ENCODE assay signal across 22 mouse cellular contexts in genomic region chr17:35139269-35139668, GRCm38 (mm10). TPM values are rescaled to one million over a fixed set of nuclear protein-coding genes. Genes with fewer than 3 reads are reported as not detected.
A peak's percentile ranks its signal among the peaks of the same experiment; 100 is the strongest.
DNase-seq lines count a peak whose midpoint lies in the region; ATAC-seq and TF ChIP-seq lines count a peak whose summit lies in the region.
"Had no signal": no experiment of that assay in that cellular context is flagged by ENCODE, and none has a peak within 500 bp of the region (broad histone marks: within the 10 kb centered on the region; RNA-seq: fewer than 3 reads in every experiment).

No protein-coding gene starts in this region.

- ATAC-seq in heart, embryonic 12.5 days (ENCODE audit: insufficient number of reproducible peaks, low FRiP score), result no peak
- no peak for ATAC-seq in neural tube, embryonic 13.5 days (ENCODE audit: low read depth)
- ATAC-seq in neural tube, embryonic 15.5 days (ENCODE audit: low FRiP score), result no peak
- ATAC-seq: forebrain, embryonic 13.5 days; forebrain, postnatal 0 days; hindbrain, embryonic 16.5 days; inflammation-experienced regulatory T-cells, adult 6 months; intestine, postnatal 0 days had no signal

- 90% methylated on average over 3 of the region's 3 CpGs for WGBS in heart, embryonic 12.5 days
- 92% methylated on average over 3 of the region's 3 CpGs for WGBS in neural tube, embryonic 13.5 days
- WGBS in neural tube, embryonic 15.5 days, result 94% methylated on average over 3 of the region's 3 CpGs

- H3K27me3 ChIP-seq in heart, embryonic 12.5 days (replicated peaks), result no peaks in the 10 kb centered on the region
- H3K27me3 ChIP-seq in neural tube, embryonic 13.5 days, result no peaks in the 10 kb centered on the region
- no peaks in the 10 kb centered on the region for H3K27me3 ChIP-seq in neural tube, embryonic 15.5 days (replicated peaks)
- H3K27me3 ChIP-seq: embryonic facial prominence, embryonic 13.5 days; forebrain, embryonic 13.5 days had no signal

- peaks cover 15% of the 10 kb centered on the region for H3K4me1 ChIP-seq in heart, embryonic 12.5 days (replicated peaks)
- H3K4me1 ChIP-seq in neural tube, embryonic 13.5 days (replicated peaks), result peaks cover 31% of the 10 kb centered on the region
- H3K4me1 ChIP-seq in neural tube, embryonic 15.5 days, result peaks cover 29% of the 10 kb centered on the region

- DNase-seq in adrenal gland, postnatal 36 days, result peak; percentile 48 to 50
- DNase-seq in adrenal gland, adult 8-10 months, result no peak
- DNase-seq in heart, adult 8-10 months (ENCODE audit: low spot score), result no peak
- no peak for DNase-seq in layer of hippocampus, adult 2 months (ENCODE audit: low spot score in 2 of 2)
- DNase-seq: cerebellum, adult 2 months; cerebellum, postnatal 14 days; forebrain, postnatal 0 days; gastrocnemius, postnatal 14 days; kidney, adult 8-10 months had no signal

- TF ChIP-seq CTCF in layer of hippocampus, adult 2 months (conservative IDR thresholded peaks at IDR 0.05), result no peak

- peaks cover 62% of the 10 kb centered on the region for H3K36me3 ChIP-seq in heart, embryonic 12.5 days
- peaks cover 61% of the 10 kb centered on the region for H3K36me3 ChIP-seq in neural tube, embryonic 13.5 days
- H3K36me3 ChIP-seq in neural tube, embryonic 15.5 days, result peaks cover 59% of the 10 kb centered on the region

- H3K4me2 ChIP-seq in heart, embryonic 12.5 days, result no peak overlapping the region
- H3K4me2 ChIP-seq in neural tube, embryonic 13.5 days, result no peak overlapping the region
- no peak overlapping the region for H3K4me2 ChIP-seq in neural tube, embryonic 15.5 days
- H3K4me2 ChIP-seq: embryonic facial prominence, embryonic 13.5 days; forebrain, embryonic 13.5 days had no signal

- H3K27ac ChIP-seq in heart, embryonic 12.5 days (ENCODE audit: poor library complexity, severe bottlenecking), result no peak overlapping the region
- H3K27ac ChIP-seq in neural tube, embryonic 13.5 days (replicated peaks), result no peak overlapping the region
- no peak overlapping the region for H3K27ac ChIP-seq in neural tube, embryonic 15.5 days (replicated peaks)
- no peak overlapping the region for H3K27ac ChIP-seq in layer of hippocampus, adult 2 months
- H3K27ac ChIP-seq: embryonic facial prominence, embryonic 13.5 days; forebrain, embryonic 13.5 days; heart, embryonic 10.5 days; hindbrain, embryonic 10.5 days had no signal

- H3K4me3 ChIP-seq in heart, embryonic 12.5 days, result no peak overlapping the region
- H3K4me3 ChIP-seq in neural tube, embryonic 13.5 days, result no peak overlapping the region
- no peak overlapping the region for H3K4me3 ChIP-seq in neural tube, embryonic 15.5 days (replicated peaks)
- no peak overlapping the region for H3K4me3 ChIP-seq in layer of hippocampus, adult 2 months
- H3K4me3 ChIP-seq: embryonic facial prominence, embryonic 13.5 days; heart, embryonic 10.5 days; hindbrain, embryonic 10.5 days had no signal

- 0 out of 2 replicates have a peak overlapping the region, but pooled peaks have one; percentile 14 for H3K9ac ChIP-seq in heart, embryonic 12.5 days
- H3K9ac ChIP-seq in neural tube, embryonic 13.5 days, result peak overlapping the region; percentile 41; the same call in 1 of the 2 replicates
- no peak overlapping the region for H3K9ac ChIP-seq in neural tube, embryonic 15.5 days (replicated peaks)
- H3K9ac ChIP-seq: forebrain, embryonic 13.5 days; forebrain, postnatal 0 days had no signal

- H3K9me3 ChIP-seq in heart, embryonic 12.5 days (replicated peaks), result peaks cover 7% of the 10 kb centered on the region; the same call in 1 of the 2 replicates
- no peaks in the 10 kb centered on the region for H3K9me3 ChIP-seq in neural tube, embryonic 13.5 days
- H3K9me3 ChIP-seq in neural tube, embryonic 15.5 days (replicated peaks), result no peaks in the 10 kb centered on the region
- H3K9me3 ChIP-seq: embryonic facial prominence, embryonic 13.5 days; forebrain, embryonic 13.5 days; heart, embryonic 10.5 days had no signal

RNA-seq across cellular contexts. Expression of gene Bag6, which starts 4.3 kb away (rescaled TPM):
- total RNA-seq in adrenal gland, postnatal 36 days (2021), result 100 to 1,000 TPM; 372 to 389 TPM
- total RNA-seq in adrenal gland, adult 8-10 months (2022), result 100 to 1,000 TPM; 354 to 477 (median 417) TPM
- 56.1 and 61.6 TPM in 2 replicates for polyA plus RNA-seq in heart, embryonic 12.5 days (2016; fragmentation: Nextera tagmentation; extraction: Ambion mirVana)
- 100 to 1,000 TPM; 233 to 266 (median 242) TPM for total RNA-seq in heart, adult 8-10 months (2022)
- polyA plus RNA-seq in neural tube, embryonic 13.5 days (2015; fragmentation: Nextera tagmentation; extraction: Ambion mirVana), result 67.1 and 75.0 TPM in 2 replicates
- polyA plus RNA-seq in neural tube, embryonic 15.5 days (2015; fragmentation: Nextera tagmentation; extraction: Ambion mirVana), result 54.7 and 62.7 TPM in 2 replicates
- total RNA-seq in layer of hippocampus, adult 2 months (2021), result 100 to 1,000 TPM; 320 to 334 TPM

RNA-seq across cellular contexts. Expression of gene Apom, which starts 7.4 kb away (rescaled TPM):
- total RNA-seq in adrenal gland, postnatal 36 days (2021), result not detected
- total RNA-seq in adrenal gland, adult 8-10 months (2022), result under 1 TPM in 2 of 4 experiments, not detected in 2; 0.28 to 0.32 TPM
- 1.3 and 8.3 TPM in 2 replicates for polyA plus RNA-seq in heart, embryonic 12.5 days (2016; fragmentation: Nextera tagmentation; extraction: Ambion mirVana)
- total RNA-seq in heart, adult 8-10 months (2022), result under 1 TPM in 1 of 4 experiments, not detected in 3; 0.26 TPM
- 0.61 and 0.77 TPM in 2 replicates for polyA plus RNA-seq in neural tube, embryonic 13.5 days (2015; fragmentation: Nextera tagmentation; extraction: Ambion mirVana)
- 0.20 and 0.84 TPM in 2 replicates for polyA plus RNA-seq in neural tube, embryonic 15.5 days (2015; fragmentation: Nextera tagmentation; extraction: Ambion mirVana)
- total RNA-seq in layer of hippocampus, adult 2 months (2021), result under 1 TPM; 0.37 to 0.49 TPM
- total RNA-seq: gastrocnemius, adult 18-20 months; gastrocnemius, postnatal 14 days; granulocyte monocyte progenitor cell, adult 5-6 weeks; heart, postnatal 25 days had no signal
- polyA plus RNA-seq: forebrain, postnatal 0 days; hindbrain, embryonic 16.5 days; inflammation-experienced regulatory T-cells, adult 6 months had no signal

RNA-seq across cellular contexts. Expression of gene D17H6S53E, which starts 13.1 kb away (rescaled TPM):
- total RNA-seq in adrenal gland, postnatal 36 days (2021), result 10 to 100 TPM; 25.0 to 29.5 TPM
- 10 to 100 TPM; 29.3 to 41.2 (median 39.6) TPM for total RNA-seq in adrenal gland, adult 8-10 months (2022)
- polyA plus RNA-seq in heart, embryonic 12.5 days (2016; fragmentation: Nextera tagmentation; extraction: Ambion mirVana), result 8.6 and 8.7 TPM in 2 replicates
- total RNA-seq in heart, adult 8-10 months (2022), result 10 to 100 TPM; 27.8 to 33.4 (median 30.3) TPM
- 8.9 and 10.6 TPM in 2 replicates for polyA plus RNA-seq in neural tube, embryonic 13.5 days (2015; fragmentation: Nextera tagmentation; extraction: Ambion mirVana)
- 9.5 and 10.6 TPM in 2 replicates for polyA plus RNA-seq in neural tube, embryonic 15.5 days (2015; fragmentation: Nextera tagmentation; extraction: Ambion mirVana)
- 10 to 100 TPM; 25.2 to 29.3 TPM for total RNA-seq in layer of hippocampus, adult 2 months (2021)

RNA-seq across cellular contexts. Expression of gene Csnk2b, which starts 17.4 kb away (rescaled TPM):
- 100 to 1,000 TPM; 207 to 209 TPM for total RNA-seq in adrenal gland, postnatal 36 days (2021)
- 100 to 1,000 TPM; 196 to 224 (median 222) TPM for total RNA-seq in adrenal gland, adult 8-10 months (2022)
- polyA plus RNA-seq in heart, embryonic 12.5 days (2016; fragmentation: Nextera tagmentation; extraction: Ambion mirVana), result 190 and 207 TPM in 2 replicates
- 100 to 1,000 TPM; 152 to 184 (median 155) TPM for total RNA-seq in heart, adult 8-10 months (2022)
- 333 and 339 TPM in 2 replicates for polyA plus RNA-seq in neural tube, embryonic 13.5 days (2015; fragmentation: Nextera tagmentation; extraction: Ambion mirVana)
- 312 and 350 TPM in 2 replicates for polyA plus RNA-seq in neural tube, embryonic 15.5 days (2015; fragmentation: Nextera tagmentation; extraction: Ambion mirVana)
- 100 to 1,000 TPM; 170 to 178 TPM for total RNA-seq in layer of hippocampus, adult 2 months (2021)

RNA-seq across cellular contexts. Expression of gene Gpank1, which starts 18.0 kb away (rescaled TPM):
- total RNA-seq in adrenal gland, postnatal 36 days (2021), result 10 to 100 TPM; 11.1 to 12.1 TPM
- 10 to 100 TPM; 12.6 to 17.9 (median 14.5) TPM for total RNA-seq in adrenal gland, adult 8-10 months (2022)
- 11.1 and 15.1 TPM in 2 replicates for polyA plus RNA-seq in heart, embryonic 12.5 days (2016; fragmentation: Nextera tagmentation; extraction: Ambion mirVana)
- 10 to 100 TPM in 1 of 4 experiments, 1 to 10 TPM in 3; 6.6 to 10.2 (median 8.2) TPM for total RNA-seq in heart, adult 8-10 months (2022)
- 20.9 and 25.5 TPM in 2 replicates for polyA plus RNA-seq in neural tube, embryonic 13.5 days (2015; fragmentation: Nextera tagmentation; extraction: Ambion mirVana)
- polyA plus RNA-seq in neural tube, embryonic 15.5 days (2015; fragmentation: Nextera tagmentation; extraction: Ambion mirVana), result 22.4 and 22.8 TPM in 2 replicates
- 10 to 100 TPM; 15.0 to 15.9 TPM for total RNA-seq in layer of hippocampus, adult 2 months (2021)

Comparison
In these comparisons a context has a peak if more than half of its experiments do, and no peak if none do; other contexts are left out.
1. DNase-seq: peak in adrenal gland, postnatal 36 days (2 of 2); none in adrenal gland, adult 8-10 months (single experiment), heart, adult 8-10 months (single experiment) and layer of hippocampus, adult 2 months (0 of 2).